Mouse (Mus musculus) midbrain, embryonic 11.5 days (tissue): ENCODE results near the gene 2310022A10Rik. TPM values are rescaled to one million over a fixed set of nuclear protein-coding genes. Genes with fewer than 3 reads are reported as not detected.

Experiments used
- ATAC-seq: fragments of 200-750 bp; cut with Nextera tagmentation; 2 replicates; pipeline ENCODE4 v1.8.0; 2017; ENCODE audit warnings: moderate TSS enrichment, moderate library complexity; ENCODE audit not compliant: low FRiP score
- DNase-seq: peaks from one replicate; pipeline ENCODE4 v3.0.0; 2015; ENCODE audit warnings: low spot score; ENCODE audit errors: missing footprints
- H3K27ac ChIP-seq: fragments of 300-500 bp; sonication (generic); 2 replicates; pipeline ENCODE4 v1.5.1; 2014; ENCODE audit warnings: low read depth, low read length
- H3K27me3 ChIP-seq: fragments of 300-500 bp; sonication (generic); 2 replicates; pipeline ENCODE4 v1.6.1; 2014; ENCODE audit warnings: mild to moderate bottlenecking, low read length, moderate library complexity, mixed read lengths; ENCODE audit not compliant: control insufficient read depth, insufficient read depth
- H3K36me3 ChIP-seq: fragments of 300-500 bp; sonication (generic); 2 replicates; pipeline ENCODE4 v1.6.1; 2014; ENCODE audit warnings: mild to moderate bottlenecking, low read length, moderate library complexity, mixed read lengths; ENCODE audit not compliant: control insufficient read depth, insufficient read depth
- H3K4me1 ChIP-seq: fragments of 300-500 bp; sonication (generic); 2 replicates; pipeline ENCODE4 v1.6.1; 2014; ENCODE audit warnings: low read length; ENCODE audit not compliant: control insufficient read depth, insufficient read depth
- H3K4me2 ChIP-seq: fragments of 300-500 bp; sonication (generic); 2 replicates; pipeline ENCODE4 v1.6.1; 2014; ENCODE audit warnings: mild to moderate bottlenecking, moderate library complexity
- H3K4me3 ChIP-seq: fragments of 300-500 bp; sonication (generic); 2 replicates; pipeline ENCODE4 v1.5.1; 2014; ENCODE audit warnings: low read depth, low read length
- H3K9ac ChIP-seq: fragments of 300-500 bp; sonication (generic); 2 replicates; pipeline ENCODE4 v1.6.1; 2014; ENCODE audit warnings: low read length
- H3K9me3 ChIP-seq: fragments of 300-500 bp; sonication (generic); 2 replicates; pipeline ENCODE4 v1.6.1; 2016; ENCODE audit warnings: low read length; ENCODE audit not compliant: control insufficient read depth
- WGBS: fragments of 180-500 bp; shearing (Covaris S2); extraction: QIAGEN DNeasy Blood & Tissue Kit; methylation state at CpG from one replicate; pipeline ENCODE4 v1.1.7; 2014; 5-methylcytosine and 5-hydroxymethylcytosine counted together
- polyA plus RNA-seq: library from polyadenylated mRNA; unstranded; fragments of >200 nt; fragmentation: Nextera tagmentation; extraction: Ambion mirVana; gene quantifications from 2 replicates; pipeline ENCODE4 v1.2.1, GENCODE M21; 2014

2310022A10Rik gene
- polyA plus RNA-seq, 1 experiment from 2014 or later, result 26.5 TPM

DNA sequence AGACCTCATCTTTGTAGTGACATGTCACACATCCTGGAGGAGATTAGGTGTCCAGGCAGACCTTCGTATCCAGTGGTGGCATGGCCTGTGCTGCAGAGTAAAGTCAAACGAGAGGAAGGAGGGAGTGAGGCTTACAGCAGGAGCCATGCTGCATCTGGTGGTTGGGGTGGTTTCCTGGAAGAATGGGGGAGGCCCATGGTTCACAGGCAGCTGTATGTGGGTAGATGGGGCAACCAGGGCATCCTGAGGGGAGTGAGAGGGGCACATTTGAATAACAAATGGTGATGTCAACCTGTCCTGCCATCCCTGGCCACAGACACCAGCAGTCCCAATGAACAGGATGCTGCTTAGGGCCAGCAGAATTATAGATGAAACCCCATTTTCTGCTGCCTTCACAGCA is 56.7 kb downstream of the 2310022A10Rik start:
- H3K4me2 ChIP-seq, result no peak overlapping the region
- H3K27ac ChIP-seq, result no peak overlapping the region
- H3K36me3 ChIP-seq, result peaks cover 4% of the 10 kb centered on the region
- no peaks in the 10 kb centered on the region for H3K9me3 ChIP-seq
- no peak overlapping the region for H3K4me3 ChIP-seq
- peaks cover 5% of the 10 kb centered on the region for H3K4me1 ChIP-seq
- no peaks in the 10 kb centered on the region for H3K27me3 ChIP-seq
- 86% methylated on average over 2 of the region's 2 CpGs for WGBS
- H3K9ac ChIP-seq, result no peak overlapping the region
- DNase-seq (no peak), ATAC-seq (no peak)

GRCm38 (mm10) chr7:27610370-27610769 is 57.3 kb downstream of the 2310022A10Rik start:
- Histone ChIP-seq H3K27ac (no peak overlapping the region), H3K9me3 (no peaks in the 10 kb centered on the region), H3K9ac (no peak overlapping the region), H3K36me3 (peaks cover 4% of the 10 kb centered on the region), H3K4me3 (no peak overlapping the region), H3K27me3 (no peaks in the 10 kb centered on the region), H3K4me2 (no peak overlapping the region), H3K4me1 (peaks cover 5% of the 10 kb centered on the region)
- ATAC-seq (no peak), DNase-seq (no peak)
- WGBS, result 89% methylated on average over 3 of the region's 3 CpGs

- Histone ChIP-seq H3K36me3 (peaks cover 4% of the 10 kb centered on the region), H3K4me2 (no peak overlapping the region), H3K4me1 (peaks cover 5% of the 10 kb centered on the region), H3K9me3 (no peaks in the 10 kb centered on the region), H3K9ac (no peak overlapping the region), H3K27me3 (no peaks in the 10 kb centered on the region), H3K27ac (no peak overlapping the region), H3K4me3 (no peak overlapping the region)
- DNase-seq, result peak; percentile 21
- ATAC-seq, result no peak
- WGBS, result 97% methylated on average over 5 of the region's 5 CpGs
Observed at GRCm38 (mm10) chr7:27610871-27611270, 57.8 kb downstream of the 2310022A10Rik start.

DNA sequence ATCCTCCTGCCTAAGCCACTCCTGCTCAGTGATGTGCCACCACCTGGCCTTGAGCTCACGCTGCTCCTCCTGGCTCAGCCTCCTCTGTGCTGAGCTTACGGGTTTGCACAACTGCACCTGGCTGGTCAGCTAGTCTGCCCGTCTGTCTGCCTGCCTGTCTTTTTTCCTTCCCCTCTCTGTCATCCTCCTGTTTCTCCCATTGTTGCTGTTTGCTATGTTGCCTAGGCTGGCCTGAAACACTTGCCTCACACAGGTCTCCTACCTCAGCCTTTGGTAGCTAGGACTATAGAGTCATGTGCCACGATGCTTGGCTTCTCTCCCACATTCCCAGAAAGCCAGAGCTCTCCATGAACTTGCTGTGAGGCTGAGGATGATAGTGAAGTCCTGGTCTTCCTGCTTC is 59.9 kb downstream of the 2310022A10Rik start:
- H3K4me3 ChIP-seq, result no peak overlapping the region
- H3K4me2 ChIP-seq, result no peak overlapping the region
- ATAC-seq (no peak), DNase-seq (no peak)
- no peaks in the 10 kb centered on the region for H3K27me3 ChIP-seq
- peaks cover 7% of the 10 kb centered on the region for H3K36me3 ChIP-seq
- peaks cover 5% of the 10 kb centered on the region for H3K4me1 ChIP-seq
- no peaks in the 10 kb centered on the region for H3K9me3 ChIP-seq
- 81% methylated on average over 4 of the region's 4 CpGs for WGBS
- no peak overlapping the region for H3K9ac ChIP-seq
- no peak overlapping the region for H3K27ac ChIP-seq

GRCm38 (mm10) chr7:27613751-27614499 is 60.9 kb downstream of the 2310022A10Rik start:
- DNase-seq (peak; percentile 78), ATAC-seq (no peak)
- Histone ChIP-seq H3K36me3 (peaks cover 10% of the 10 kb centered on the region), H3K27me3 (no peaks in the 10 kb centered on the region), H3K27ac (peak overlapping the region; percentile 35; the same call in 1 of the 2 replicates), H3K4me2 (no peak overlapping the region), H3K9ac (no peak overlapping the region), H3K4me1 (peaks cover 5% of the 10 kb centered on the region), H3K4me3 (no peak overlapping the region), H3K9me3 (no peaks in the 10 kb centered on the region)
- whole genome bisulfite sequencing, result 60% methylated on average over 8 of the region's 8 CpGs

DNA sequence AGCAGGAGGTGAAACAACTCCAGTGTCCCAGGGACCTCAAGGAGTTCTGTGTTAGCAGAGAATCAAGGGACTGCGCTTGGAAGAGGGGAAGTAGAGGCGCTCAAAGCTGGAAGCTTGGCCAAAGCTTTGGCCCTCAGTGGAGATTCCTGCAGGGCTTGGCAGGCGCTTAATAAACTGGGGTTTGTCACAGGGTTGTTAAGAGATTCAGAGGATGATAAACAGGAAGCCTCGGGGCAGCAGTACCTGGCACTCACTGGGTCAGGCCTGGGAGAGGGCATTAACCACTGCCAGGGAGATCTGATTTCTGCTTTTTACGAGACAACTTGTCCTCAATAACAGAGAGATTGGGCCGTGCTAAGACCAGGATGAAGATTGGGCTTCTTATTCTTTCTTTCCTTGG is 68.0 kb downstream of the 2310022A10Rik start:
- Histone ChIP-seq H3K9ac (no peak overlapping the region), H3K4me2 (no peak overlapping the region), H3K4me3 (no peak overlapping the region), H3K27ac (no peak overlapping the region), H3K36me3 (peaks cover 13% of the 10 kb centered on the region), H3K27me3 (no peaks in the 10 kb centered on the region), H3K9me3 (no peaks in the 10 kb centered on the region), H3K4me1 (no peaks in the 10 kb centered on the region)
- DNase-seq (peak; percentile 65), ATAC-seq (no peak)
- WGBS, result 84% methylated on average over 6 of the region's 6 CpGs

DNA sequence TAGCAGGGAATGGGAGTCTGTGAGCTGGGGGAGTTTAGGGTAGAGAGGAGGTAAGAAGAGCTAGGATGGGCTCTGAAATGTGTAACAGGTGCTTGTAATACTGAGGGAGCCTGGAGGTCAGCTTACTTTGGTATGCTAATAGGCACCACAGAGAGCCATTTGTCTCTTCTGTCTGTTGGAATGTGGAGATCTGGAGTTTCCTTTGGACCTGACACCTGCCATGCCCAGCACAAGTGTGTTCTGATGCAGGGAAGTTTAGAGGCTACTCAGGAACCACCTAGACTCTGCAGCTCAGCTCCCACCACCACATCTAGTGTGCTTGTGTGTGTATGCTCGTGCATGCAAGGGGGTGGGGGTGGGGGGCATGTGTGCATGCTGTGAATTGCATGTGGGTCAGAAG is 69.2 kb downstream of the 2310022A10Rik start:
- Histone ChIP-seq H3K9ac (no peak overlapping the region), H3K9me3 (no peaks in the 10 kb centered on the region), H3K4me1 (no peaks in the 10 kb centered on the region), H3K27ac (no peak overlapping the region), H3K4me2 (no peak overlapping the region), H3K27me3 (no peaks in the 10 kb centered on the region), H3K36me3 (peaks cover 11% of the 10 kb centered on the region), H3K4me3 (no peak overlapping the region)
- 72% methylated on average over 1 of the region's 1 CpGs for WGBS
- DNase-seq (no peak), ATAC-seq (no peak)

DNA sequence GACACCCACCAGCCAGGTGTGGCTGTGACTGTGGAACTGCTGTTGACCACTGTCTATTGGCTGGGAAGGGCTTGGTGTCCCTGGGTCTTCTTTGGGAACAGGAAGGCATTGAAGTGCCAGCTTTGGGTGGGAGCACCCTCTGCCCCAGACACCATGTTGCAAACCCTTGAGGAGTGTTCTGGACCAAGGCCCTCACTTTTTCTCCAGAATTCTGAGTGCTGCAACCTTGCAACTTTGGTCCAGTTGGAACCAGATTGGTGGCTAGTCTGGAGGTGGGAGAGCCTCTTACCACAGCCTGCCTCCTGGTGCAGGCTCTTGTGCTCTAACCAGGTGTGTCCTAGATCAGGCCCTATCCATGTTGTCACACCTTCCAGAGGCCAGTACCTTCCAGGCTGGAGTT is 71.9 kb downstream of the 2310022A10Rik start:
- Histone ChIP-seq H3K4me1 (no peaks in the 10 kb centered on the region), H3K4me3 (no peak overlapping the region), H3K27me3 (no peaks in the 10 kb centered on the region), H3K27ac (no peak overlapping the region), H3K4me2 (no peak overlapping the region), H3K9ac (no peak overlapping the region), H3K36me3 (peaks cover 8% of the 10 kb centered on the region), H3K9me3 (no peaks in the 10 kb centered on the region)
- no peak for DNase-seq
- ATAC-seq, result no peak

DNA sequence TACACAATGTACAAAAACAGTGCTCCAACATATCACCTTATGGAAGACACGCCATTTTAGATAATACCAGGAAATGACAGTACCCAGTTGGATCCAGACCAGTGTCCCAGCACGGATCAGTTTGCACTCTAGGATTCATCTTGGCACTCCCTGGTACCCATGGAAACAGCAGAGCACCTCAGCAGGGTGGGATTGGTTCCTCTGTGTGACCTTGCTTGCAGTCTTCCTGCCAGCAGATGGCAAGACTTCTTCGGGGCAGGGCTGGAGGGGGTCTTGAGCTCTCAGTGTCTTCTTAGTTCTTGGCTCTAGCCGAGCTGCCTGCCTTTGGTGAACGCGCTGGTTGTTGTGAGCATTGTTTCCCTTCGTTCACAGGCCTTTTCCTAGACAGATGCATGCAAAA is 74.7 kb downstream of the 2310022A10Rik start:
- peaks cover 12% of the 10 kb centered on the region for H3K36me3 ChIP-seq
- DNase-seq, result no peak
- H3K4me3 ChIP-seq, result no peak overlapping the region
- H3K9me3 ChIP-seq, result no peaks in the 10 kb centered on the region
- no peak overlapping the region for H3K4me2 ChIP-seq
- H3K4me1 ChIP-seq, result no peaks in the 10 kb centered on the region
- H3K27ac ChIP-seq, result no peak overlapping the region
- no peaks in the 10 kb centered on the region for H3K27me3 ChIP-seq
- no peak overlapping the region for H3K9ac ChIP-seq
- WGBS, result 87% methylated on average over 7 of the region's 7 CpGs
- no peak for ATAC-seq
